Mouse (Mus musculus) lung, adult 2 months (tissue): ENCODE data around the gene Jmjd1c.

ENCODE experiments used
- CTCF ChIP-seq: fragments of 200-500 bp; IDR thresholded peaks from 2 replicates; pipeline ENCODE4 v1.5.1; 2011; ENCODE audit warnings: mild to moderate bottlenecking, low read length, control low read depth; ENCODE audit not compliant: insufficient read depth
- POLR2A ChIP-seq: fragments of 200-500 bp; IDR thresholded peaks from 2 replicates; pipeline ENCODE4 v1.6.1; 2011; ENCODE audit warnings: low read depth, mild to moderate bottlenecking, control low read depth, low read length, borderline replicate concordance; ENCODE audit errors: extremely low read depth

GRCm38 (mm10) chr10:67083446-67084166, 12.3 kb upstream of the Jmjd1c start:
- no peak for TF ChIP-seq POLR2A
- no peak for TF ChIP-seq CTCF
